Mouse (Mus musculus) embryonic facial prominence, embryonic 10.5 days (tissue): ENCODE measurements around the gene Car10. TPM values are rescaled to one million over a fixed set of nuclear protein-coding genes. Genes with fewer than 3 reads are reported as not detected.

Experiments used
- DNase-seq: peaks from one replicate; pipeline ENCODE4 v3.0.0-alpha.2; 2017; ENCODE audit warnings: low spot score
- H3K27ac ChIP-seq: fragments of 300-500 bp; sonication (generic); replicated peaks from 2 replicates; pipeline ENCODE4 v1.5.1; 2016; ENCODE audit warnings: mild to moderate bottlenecking
- H3K27me3 ChIP-seq: fragments of 300-500 bp; sonication (generic); replicated peaks from 2 replicates; pipeline ENCODE4 v1.6.1; 2016; ENCODE audit warnings: low read depth, mild to moderate bottlenecking; ENCODE audit not compliant: poor library complexity, severe bottlenecking
- H3K36me3 ChIP-seq: fragments of 300-500 bp; sonication (generic); replicated peaks from 2 replicates; pipeline ENCODE4 v1.6.1; 2016; ENCODE audit warnings: mild to moderate bottlenecking, moderate library complexity
- H3K4me1 ChIP-seq: fragments of 300-500 bp; sonication (generic); 2 replicates; pipeline ENCODE4 v1.6.1; 2016
- H3K4me3 ChIP-seq: fragments of 300-500 bp; sonication (generic); 2 replicates; pipeline ENCODE4 v1.5.1; 2016; ENCODE audit warnings: mild to moderate bottlenecking, moderate library complexity
- H3K9me3 ChIP-seq: fragments of 300-500 bp; sonication (generic); 2 replicates; pipeline ENCODE4 v1.6.1; 2016; ENCODE audit warnings: mild to moderate bottlenecking
- WGBS: fragments of 180-500 bp; shearing (Covaris S2); methylation state at CpG from one replicate; pipeline ENCODE4 v1.1.7; 2016; 5-methylcytosine and 5-hydroxymethylcytosine counted together
- polyA plus RNA-seq: library from polyadenylated mRNA; unstranded; fragments of >200 nt; fragmentation: Nextera tagmentation; extraction: Ambion mirVana; gene quantifications from 2 replicates; pipeline ENCODE4 v1.2.1, GENCODE M21; 2016

The Car10 gene
- polyA plus RNA-seq, 1 experiment from 2014 or later, result 0.41 TPM

DNA sequence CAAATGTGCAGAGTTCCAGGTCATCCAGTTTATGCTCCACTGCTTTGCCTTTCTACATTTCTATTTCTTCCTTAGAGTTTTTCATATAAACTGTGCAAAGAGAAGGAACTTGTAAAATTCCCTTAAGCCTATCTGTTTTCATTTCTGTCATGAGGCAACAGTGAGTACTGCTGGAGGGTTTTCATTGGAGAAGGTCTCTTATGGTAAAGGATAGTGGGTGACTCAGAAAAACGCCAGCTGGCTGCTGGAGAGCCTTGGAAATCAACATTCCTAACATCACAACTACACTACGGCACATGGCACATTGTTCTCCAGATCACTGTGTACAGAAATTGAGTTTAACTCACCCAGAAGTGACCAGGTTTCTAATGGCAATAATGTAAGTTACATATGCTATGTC is 88.3 kb downstream of the Car10 start:
- DNase-seq, result no peak
- 79% methylated on average over 2 of the region's 2 CpGs for WGBS
- Histone ChIP-seq H3K36me3 (no peaks in the 10 kb centered on the region), H3K4me1 (no peaks in the 10 kb centered on the region), H3K9me3 (no peaks in the 10 kb centered on the region), H3K27me3 (no peaks in the 10 kb centered on the region), H3K4me3 (no peak overlapping the region), H3K27ac (no peak overlapping the region)

DNA sequence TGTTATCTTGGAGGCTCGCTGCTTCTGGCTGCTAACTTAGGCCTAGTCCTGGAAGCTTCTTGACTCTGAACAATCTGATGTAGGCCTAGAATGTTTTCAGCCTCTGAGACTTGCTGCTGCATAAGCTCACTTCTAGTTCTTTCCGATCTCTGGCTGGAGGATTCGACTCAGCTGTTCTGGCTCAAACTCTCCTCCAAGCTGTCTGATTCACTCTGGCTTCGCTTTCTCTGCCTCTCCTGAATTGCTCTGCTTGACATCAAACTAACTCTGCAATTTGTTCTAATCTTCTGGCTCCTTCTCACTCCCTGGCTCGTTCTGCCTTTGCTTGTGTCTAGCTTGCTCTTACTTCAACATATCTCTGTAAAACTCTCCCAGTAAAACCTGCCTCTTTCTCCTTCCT is 90.8 kb downstream of the Car10 start:
- WGBS, result 83% methylated on average over 5 of the region's 5 CpGs
- Histone ChIP-seq H3K9me3 (no peaks in the 10 kb centered on the region), H3K27ac (no peak overlapping the region)

DNA sequence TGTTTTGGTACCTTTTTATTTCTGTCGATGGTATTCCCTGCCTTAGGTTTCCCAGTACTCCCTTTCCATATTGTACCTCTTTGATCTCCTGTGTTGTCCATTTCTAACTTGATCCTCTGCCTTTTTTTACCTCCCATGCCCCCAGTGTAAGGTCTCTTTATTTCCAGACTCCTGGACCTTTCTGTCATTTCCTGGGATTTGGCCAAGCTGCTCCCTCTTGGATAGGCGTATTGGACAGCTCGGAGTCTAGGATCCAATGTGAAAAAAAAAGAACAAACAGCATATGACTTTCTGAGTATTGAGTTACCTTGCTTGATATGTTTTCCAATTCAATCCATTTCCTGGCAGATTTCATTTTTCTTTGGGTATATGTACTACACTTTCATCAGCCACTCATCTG is 102.2 kb downstream of the Car10 start:
- DNase-seq, result no peak
- H3K27ac ChIP-seq, result no peak overlapping the region
- H3K4me3 ChIP-seq, result no peak overlapping the region
- no peaks in the 10 kb centered on the region for H3K36me3 ChIP-seq
- H3K4me1 ChIP-seq, result no peaks in the 10 kb centered on the region
- 96% methylated on average over 3 of the region's 3 CpGs for WGBS
- H3K27me3 ChIP-seq, result no peaks in the 10 kb centered on the region
- H3K9me3 ChIP-seq, result no peaks in the 10 kb centered on the region

More for the DNA sequence above, 90.8 kb downstream of the Car10 start:
- no peak overlapping the region for H3K4me3 ChIP-seq
- no peaks in the 10 kb centered on the region for H3K27me3 ChIP-seq
- H3K4me1 ChIP-seq, result no peaks in the 10 kb centered on the region
- H3K36me3 ChIP-seq, result no peaks in the 10 kb centered on the region
- DNase-seq, result no peak

DNA sequence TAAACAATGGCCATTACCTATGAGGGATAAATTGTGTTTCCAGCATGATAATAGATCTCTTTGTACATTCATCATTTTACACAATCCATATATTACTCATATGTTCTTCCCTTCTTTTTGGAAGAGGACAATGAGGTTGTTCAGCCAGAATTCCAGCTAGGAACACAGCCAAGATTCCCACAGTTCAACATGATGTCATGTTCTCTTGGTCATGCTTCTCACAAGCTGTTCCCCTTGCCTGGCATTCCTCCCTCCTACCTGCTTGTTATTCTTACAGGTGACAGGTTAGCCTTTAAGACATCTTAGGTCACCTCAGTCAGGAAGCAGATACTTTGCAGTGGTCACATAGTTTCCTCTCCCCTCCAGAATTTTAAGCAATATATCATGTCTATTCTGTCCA is 119.6 kb downstream of the Car10 start:
- Histone ChIP-seq H3K4me1 (no peaks in the 10 kb centered on the region), H3K27me3 (no peaks in the 10 kb centered on the region), H3K36me3 (no peaks in the 10 kb centered on the region), H3K4me3 (no peak overlapping the region), H3K9me3 (no peaks in the 10 kb centered on the region), H3K27ac (no peak overlapping the region)
- DNase-seq, result no peak

DNA sequence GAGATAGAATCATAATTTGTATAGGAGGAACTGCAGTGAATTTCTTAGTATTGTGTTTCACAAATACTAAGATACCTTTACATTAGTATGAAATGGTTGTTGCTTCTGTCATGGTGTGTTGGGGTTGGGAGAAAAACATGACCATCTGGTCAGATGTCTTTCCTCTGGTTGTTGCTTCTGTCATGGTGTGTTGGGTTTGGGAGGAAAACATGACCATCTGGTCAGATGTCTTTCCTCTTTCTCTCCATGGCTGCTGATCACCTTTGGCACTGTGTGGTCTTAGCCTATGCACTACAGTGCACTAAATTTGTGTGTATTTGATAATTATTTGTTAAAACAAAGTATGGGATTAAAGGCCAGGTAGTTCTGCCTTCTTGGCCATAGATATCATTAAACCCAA is 132.2 kb downstream of the Car10 start:
- no peaks in the 10 kb centered on the region for H3K27me3 ChIP-seq
- no peak for DNase-seq
- H3K27ac ChIP-seq, result no peak overlapping the region
- no peaks in the 10 kb centered on the region for H3K36me3 ChIP-seq
- H3K4me1 ChIP-seq, result no peaks in the 10 kb centered on the region
- no peaks in the 10 kb centered on the region for H3K9me3 ChIP-seq
- H3K4me3 ChIP-seq, result no peak overlapping the region

DNA sequence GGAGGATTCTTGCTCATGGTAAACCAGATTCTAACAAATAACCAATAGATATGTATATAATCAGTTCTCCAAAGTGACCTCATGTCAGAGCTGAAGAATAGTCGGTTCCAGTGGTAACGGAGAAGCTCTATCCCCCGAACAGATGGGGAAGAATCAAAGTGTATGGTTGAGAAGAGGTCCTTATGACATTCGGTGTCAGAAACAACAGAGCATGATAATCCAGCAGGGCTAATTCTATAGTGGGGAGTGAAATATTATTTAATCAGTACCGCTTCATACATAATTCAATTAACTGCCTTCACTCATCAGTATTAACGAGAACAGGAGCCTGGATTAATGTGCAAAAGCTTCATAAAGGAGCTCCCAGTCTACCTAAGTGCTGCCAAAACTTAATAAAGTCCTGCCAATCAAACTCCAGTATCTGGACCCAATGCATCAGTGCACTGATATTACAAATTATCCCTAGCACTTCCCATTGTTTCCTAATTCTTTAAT is 152.0 kb downstream of the Car10 start:
- 88% methylated on average over 6 of the region's 6 CpGs for WGBS
- H3K4me3 ChIP-seq, result no peak overlapping the region
- H3K36me3 ChIP-seq, result no peaks in the 10 kb centered on the region
- no peak for DNase-seq
- H3K27me3 ChIP-seq, result no peaks in the 10 kb centered on the region
- H3K9me3 ChIP-seq, result no peaks in the 10 kb centered on the region
- no peak overlapping the region for H3K27ac ChIP-seq
- no peaks in the 10 kb centered on the region for H3K4me1 ChIP-seq

DNA sequence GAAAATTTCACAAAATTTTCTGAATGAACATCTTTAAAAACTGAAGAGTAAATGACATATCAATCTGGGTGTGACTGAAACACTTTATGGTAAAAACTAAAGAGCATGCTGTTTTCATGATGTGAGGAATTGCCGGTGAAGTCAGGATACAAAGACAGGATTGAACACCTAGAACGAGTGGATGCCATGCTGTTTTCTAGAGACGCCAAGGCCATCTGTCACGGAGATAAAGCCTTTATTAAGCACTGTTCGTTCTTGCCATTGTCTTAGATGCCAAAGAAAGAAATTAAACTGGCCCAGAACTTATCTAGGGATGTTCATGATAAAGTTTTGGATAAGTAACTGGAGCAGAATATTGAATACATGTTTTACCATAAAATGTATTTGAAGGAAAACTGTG is 153.9 kb downstream of the Car10 start:
- Histone ChIP-seq H3K4me1 (no peaks in the 10 kb centered on the region), H3K9me3 (no peaks in the 10 kb centered on the region), H3K36me3 (no peaks in the 10 kb centered on the region), H3K27me3 (no peaks in the 10 kb centered on the region), H3K27ac (no peak overlapping the region), H3K4me3 (no peak overlapping the region)
- no peak for DNase-seq
- 83% methylated on average over 5 of the region's 5 CpGs for WGBS

DNA sequence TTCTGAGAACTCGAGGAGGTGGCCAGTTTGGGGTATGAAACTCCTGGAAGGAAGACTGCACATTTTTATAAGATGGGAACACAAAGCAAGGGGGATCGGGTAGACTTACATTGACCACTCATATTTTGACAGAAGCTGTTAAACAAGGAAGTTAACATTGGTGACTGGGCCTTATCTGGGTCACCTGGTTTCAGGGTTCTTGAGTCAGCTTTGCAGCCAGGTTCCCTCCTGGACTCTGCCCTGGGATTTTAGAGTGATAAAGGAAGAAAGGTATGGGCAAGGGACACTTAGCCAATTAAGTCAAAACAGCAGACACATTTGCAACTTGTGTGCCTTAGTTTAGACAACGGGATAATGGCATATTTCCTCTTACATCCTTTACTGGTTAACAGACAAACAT is 166.2 kb downstream of the Car10 start:
- Histone ChIP-seq H3K4me1 (no peaks in the 10 kb centered on the region), H3K27ac (no peak overlapping the region), H3K4me3 (no peak overlapping the region), H3K27me3 (no peaks in the 10 kb centered on the region), H3K36me3 (no peaks in the 10 kb centered on the region), H3K9me3 (no peaks in the 10 kb centered on the region)
- DNase-seq, result no peak
- 75% methylated on average over 3 of the region's 3 CpGs for WGBS

DNA sequence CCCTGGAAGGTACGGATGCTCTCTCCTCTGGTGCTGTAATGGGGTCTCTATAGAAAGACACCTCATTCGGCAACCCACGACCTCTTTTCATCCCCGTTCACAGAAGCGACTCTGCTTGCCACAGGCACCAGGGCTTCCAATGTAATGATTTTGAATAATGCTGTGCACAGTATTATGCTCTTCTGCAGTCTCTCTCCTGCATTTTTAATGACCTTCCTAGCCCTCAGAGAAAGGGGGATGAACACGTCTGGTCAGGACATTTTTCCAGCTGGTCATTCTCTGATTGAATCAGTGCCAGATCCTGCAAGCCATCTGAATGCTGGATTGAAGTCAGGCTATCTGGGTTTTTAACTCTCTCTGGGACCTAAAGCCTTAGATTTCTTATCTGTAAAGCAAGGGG is 174.2 kb downstream of the Car10 start:
- Histone ChIP-seq H3K4me3 (no peak overlapping the region), H3K36me3 (no peaks in the 10 kb centered on the region), H3K27me3 (no peaks in the 10 kb centered on the region), H3K27ac (no peak overlapping the region), H3K9me3 (no peaks in the 10 kb centered on the region), H3K4me1 (no peaks in the 10 kb centered on the region)
- DNase-seq, result no peak
- WGBS, result 72% methylated on average over 6 of the region's 6 CpGs

DNA sequence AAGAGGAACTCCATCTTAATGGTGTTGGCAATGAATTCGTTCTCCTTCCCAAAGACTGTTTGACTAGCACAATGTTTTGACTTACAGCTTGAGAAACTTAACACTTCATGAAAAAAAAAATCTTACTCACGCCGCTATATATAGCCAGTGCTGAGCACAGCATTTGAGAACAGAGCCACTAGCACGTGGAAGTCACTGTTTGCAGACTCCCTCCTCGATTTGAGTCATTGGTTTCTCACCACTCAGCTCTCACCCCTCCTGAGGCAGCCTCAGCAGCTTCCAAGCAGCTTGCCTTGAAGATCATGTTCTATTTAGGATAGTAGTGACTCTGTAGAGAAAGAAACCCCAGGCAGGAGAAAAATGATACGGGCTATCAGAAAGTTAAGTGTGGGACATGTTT is 176.1 kb downstream of the Car10 start:
- H3K27ac ChIP-seq, result no peak overlapping the region
- H3K27me3 ChIP-seq, result no peaks in the 10 kb centered on the region
- no peak overlapping the region for H3K4me3 ChIP-seq
- H3K9me3 ChIP-seq, result no peaks in the 10 kb centered on the region
- WGBS, result 64% methylated on average over 6 of the region's 6 CpGs
- H3K36me3 ChIP-seq, result no peaks in the 10 kb centered on the region
- H3K4me1 ChIP-seq, result no peaks in the 10 kb centered on the region
- DNase-seq, result no peak

DNA sequence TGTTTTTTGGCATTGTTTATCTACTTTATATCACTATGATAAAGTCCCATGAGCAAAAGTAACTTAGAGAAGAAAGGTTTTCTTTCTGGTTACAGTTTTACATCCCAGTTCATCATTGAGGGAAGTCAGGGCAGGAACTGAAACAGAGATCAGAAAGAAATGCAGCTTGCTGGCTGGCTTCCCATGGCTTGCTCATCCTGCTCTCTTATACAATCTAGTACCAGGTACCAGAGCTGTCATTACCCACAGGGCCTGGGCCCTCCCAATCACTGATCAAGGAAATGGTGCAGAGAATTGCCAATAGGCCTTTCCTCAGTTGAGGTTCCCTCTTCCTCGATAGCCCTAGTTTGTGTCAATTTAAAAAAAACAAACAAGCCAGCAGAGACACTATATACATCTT is 195.8 kb downstream of the Car10 start:
- no peak for DNase-seq
- WGBS, result 92% methylated on average over 1 of the region's 1 CpGs

DNA sequence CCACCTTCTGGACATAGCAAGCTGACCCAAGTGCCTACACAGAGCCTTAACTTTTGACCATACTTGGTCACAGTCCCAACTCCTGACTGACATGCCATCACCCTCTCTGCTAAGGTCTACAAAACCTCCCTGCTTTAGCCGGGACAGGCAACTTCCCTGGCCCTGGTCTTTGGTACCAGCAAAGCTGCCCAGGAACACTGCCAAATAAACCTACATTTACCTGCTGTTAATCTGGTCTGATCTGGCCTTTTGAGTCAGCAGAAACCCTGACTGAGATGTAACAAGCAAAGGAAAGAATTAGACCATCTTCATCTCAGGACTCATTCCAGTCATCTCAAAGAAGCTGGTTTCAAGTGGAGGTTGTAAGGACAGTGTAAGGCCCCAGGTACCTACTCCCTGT is 212.2 kb downstream of the Car10 start:
- Histone ChIP-seq H3K9me3 (no peaks in the 10 kb centered on the region), H3K4me1 (no peaks in the 10 kb centered on the region), H3K36me3 (no peaks in the 10 kb centered on the region), H3K27me3 (no peaks in the 10 kb centered on the region), H3K27ac (no peak overlapping the region), H3K4me3 (no peak overlapping the region)
- 90% methylated on average over 1 of the region's 1 CpGs for WGBS
- no peak for DNase-seq

More for the DNA sequence above, 195.8 kb downstream of the Car10 start:
- Histone ChIP-seq H3K4me1 (no peaks in the 10 kb centered on the region), H3K4me3 (no peak overlapping the region), H3K27me3 (no peaks in the 10 kb centered on the region), H3K36me3 (no peaks in the 10 kb centered on the region), H3K9me3 (no peaks in the 10 kb centered on the region), H3K27ac (no peak overlapping the region)

DNA sequence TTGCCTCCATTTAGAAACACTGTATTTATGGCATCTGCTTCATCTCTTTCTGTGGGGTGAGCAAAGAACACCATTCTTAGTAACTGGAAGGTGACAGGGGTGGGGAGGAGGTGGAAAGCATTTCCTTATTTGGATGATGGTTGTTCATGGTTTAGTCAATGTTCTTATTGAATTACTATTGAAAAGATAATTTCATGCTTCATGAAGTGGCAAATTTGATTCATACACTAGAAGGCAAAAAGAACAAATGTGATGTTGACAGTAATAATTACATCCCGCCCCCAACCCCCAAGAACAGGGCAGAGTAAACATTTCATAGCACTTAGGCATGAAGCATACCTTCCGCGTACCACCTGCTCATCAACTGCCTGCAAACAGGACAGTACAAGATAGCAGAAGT is 239.9 kb downstream of the Car10 start:
- Histone ChIP-seq H3K27ac (no peak overlapping the region), H3K9me3 (no peaks in the 10 kb centered on the region)

DNA sequence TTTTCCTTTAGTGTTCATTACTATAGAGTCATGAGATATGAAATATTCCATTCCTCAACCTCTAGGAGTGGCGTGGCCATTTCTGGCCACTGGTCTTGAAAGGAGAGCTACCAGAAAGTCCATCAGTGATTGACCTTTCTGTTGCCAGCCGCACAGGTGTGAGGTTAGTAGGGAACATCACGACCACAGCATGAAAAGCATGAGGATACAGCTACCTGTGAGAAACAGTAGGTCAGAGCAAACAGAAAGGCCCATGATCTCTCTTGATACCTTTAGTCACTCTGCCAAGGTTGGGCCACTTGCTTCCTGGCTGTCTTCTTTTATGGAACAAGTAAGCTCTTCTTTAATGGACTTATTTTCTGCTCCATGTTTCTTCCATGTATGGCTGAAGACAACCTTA is 246.1 kb downstream of the Car10 start:
- Histone ChIP-seq H3K36me3 (no peaks in the 10 kb centered on the region), H3K4me1 (no peaks in the 10 kb centered on the region), H3K4me3 (no peak overlapping the region), H3K27ac (no peak overlapping the region), H3K27me3 (no peaks in the 10 kb centered on the region), H3K9me3 (no peaks in the 10 kb centered on the region)
- 90% methylated on average over 3 of the region's 3 CpGs for WGBS
- no peak for DNase-seq

More for the DNA sequence above, 239.9 kb downstream of the Car10 start:
- H3K36me3 ChIP-seq, result no peaks in the 10 kb centered on the region
- H3K4me3 ChIP-seq, result no peak overlapping the region
- H3K4me1 ChIP-seq, result no peaks in the 10 kb centered on the region
- WGBS, result 82% methylated on average over 3 of the region's 3 CpGs
- no peaks in the 10 kb centered on the region for H3K27me3 ChIP-seq
- DNase-seq, result no peak
